Mouse (Mus musculus) inflammation-experienced regulatory T-cells, adult 6 months (primary cell): ENCODE results near the gene Sorl1. TPM values are rescaled to one million over a fixed set of nuclear protein-coding genes. Genes with fewer than 3 reads are reported as not detected.

Source experiments
- ATAC-seq: one replicate; pipeline ENCODE4 v1.8.0; 2017
- polyA plus RNA-seq, 3 experiments: library from polyadenylated mRNA; unstranded; fragments of 100-300 nt; shearing (Covaris generic); gene quantifications; one replicate each; pipeline ENCODE4 v1.2.1; 2017

Gene Sorl1
- polyA plus RNA-seq: 10 to 100 TPM; 27.5 to 44.9 (median 29.1) TPM

DNA sequence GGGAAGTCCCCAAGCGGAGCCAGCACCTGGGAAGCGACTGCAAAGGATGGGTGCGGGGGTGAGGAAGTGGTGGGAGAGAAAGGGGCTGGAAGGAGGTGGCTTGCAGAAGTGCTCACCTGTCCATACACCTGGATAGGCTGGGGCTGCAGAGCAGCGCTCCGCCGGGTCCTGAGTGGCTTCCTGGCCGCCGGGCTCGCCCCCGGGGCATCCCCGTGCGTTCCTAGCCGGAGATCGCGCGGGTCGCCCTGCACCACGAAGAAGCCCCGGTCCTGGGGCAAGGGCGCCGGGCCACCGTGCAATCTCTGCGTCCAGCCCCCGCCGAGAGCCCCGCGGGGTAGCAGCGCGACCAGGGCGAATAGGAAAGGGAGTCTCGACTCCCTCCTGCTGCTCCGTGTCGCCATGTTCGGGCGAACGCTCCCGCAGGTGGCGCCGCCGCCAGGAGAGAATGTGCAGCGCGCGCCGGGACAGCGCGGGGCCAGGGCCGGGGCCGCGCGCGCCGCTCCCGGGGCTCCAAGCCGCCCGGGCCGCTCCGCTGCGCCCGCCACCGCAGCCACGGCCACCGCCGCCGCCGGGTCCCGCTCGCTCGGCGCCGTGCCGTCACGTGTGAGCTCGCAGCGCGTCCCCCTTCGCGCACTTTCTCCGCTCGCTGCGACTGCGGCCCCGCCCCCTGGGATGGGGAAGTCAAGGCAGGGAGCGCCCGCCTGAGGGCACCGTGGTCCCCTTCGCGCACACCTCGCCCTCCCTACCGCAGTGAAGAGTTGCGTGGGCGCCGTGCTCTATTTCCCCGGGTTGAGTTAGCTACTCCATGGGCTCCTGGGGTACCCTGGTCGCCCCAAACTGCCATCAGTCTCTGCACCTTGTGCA lies at the start of gene Sorl1:
Gene Sorl1 (minus strand): TSS at position 585 of the 864 bp plus-strand sequence.
- ATAC-seq: peak; percentile 78

GRCm38 (mm10) chr9:42173781-42174180 lies 49.7 kb upstream of the Sorl1 start:
- ATAC-seq: no peak

DNA sequence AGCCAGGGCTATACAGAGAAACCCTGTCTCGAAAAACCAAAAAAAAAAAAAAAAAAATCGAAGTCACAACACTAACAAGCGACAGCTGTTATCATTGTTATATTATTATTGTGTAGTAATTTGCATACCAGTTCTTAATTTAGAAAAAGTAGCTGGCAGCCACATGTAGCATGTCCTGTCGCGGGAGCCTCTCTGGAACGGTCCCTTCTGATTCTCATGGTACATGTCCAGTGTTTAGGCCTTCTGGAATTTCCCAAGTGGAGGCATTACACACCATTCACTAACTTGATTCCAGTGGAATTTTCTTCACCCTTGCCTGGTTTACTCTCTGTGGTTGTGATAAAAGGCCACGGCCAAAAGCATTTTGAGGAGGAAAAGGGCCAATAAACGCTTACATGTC lies 45.4 kb upstream of the Sorl1 start:
- ATAC-seq: no peak

- ATAC-seq: no peak
Observed at GRCm38 (mm10) chr9:42169025-42169424, 44.9 kb upstream of the Sorl1 start.

- ATAC-seq: no peak
Observed at GRCm38 (mm10) chr9:42164930-42165329, 40.8 kb upstream of the Sorl1 start.

- ATAC-seq: no peak
Observed at GRCm38 (mm10) chr9:42163011-42163410, 38.9 kb upstream of the Sorl1 start.

- ATAC-seq: no peak
Observed at GRCm38 (mm10) chr9:42159376-42159775, 35.3 kb upstream of the Sorl1 start.

DNA sequence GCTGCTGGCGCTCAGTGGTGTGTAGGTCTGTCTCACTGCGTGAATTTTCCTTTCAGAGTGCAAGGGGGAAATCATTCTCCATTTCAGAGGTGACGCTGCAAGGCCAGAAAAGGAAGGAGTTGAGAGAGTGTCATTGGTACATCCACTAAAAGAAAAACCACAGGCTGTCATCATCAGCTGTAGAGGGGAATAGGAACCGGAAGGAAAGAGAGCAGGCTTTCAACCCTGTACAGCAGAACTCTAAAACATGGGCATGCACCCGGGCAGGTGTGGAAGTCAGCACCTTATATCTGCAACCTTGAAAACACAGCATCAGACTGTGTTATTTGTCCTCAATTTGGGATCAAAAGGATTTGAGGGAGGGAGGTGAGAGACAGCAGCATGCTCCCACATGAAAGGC lies 34.6 kb upstream of the Sorl1 start:
- peak; percentile 94 for ATAC-seq

DNA sequence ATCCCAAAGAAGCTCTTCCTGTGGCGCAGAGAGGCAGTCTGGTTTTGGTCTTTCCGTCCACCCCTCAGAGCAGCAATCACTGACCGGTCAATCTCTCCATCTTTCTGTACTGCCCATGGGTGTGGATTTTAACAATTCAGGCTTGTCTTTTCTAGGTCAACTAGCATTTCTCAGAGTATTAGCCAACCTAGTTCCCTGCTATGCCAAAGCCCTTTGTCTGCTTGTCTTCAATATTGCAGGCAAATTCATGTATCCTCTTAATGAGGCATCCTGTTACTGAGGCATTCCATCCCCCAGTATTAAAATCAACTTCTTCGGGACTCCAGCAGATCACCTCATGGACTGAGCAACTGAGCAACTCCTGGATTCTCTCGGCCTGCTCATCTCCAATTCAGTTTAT lies 33.9 kb upstream of the Sorl1 start:
- ATAC-seq: no peak

GRCm38 (mm10) chr9:42156566-42156965 lies 32.5 kb upstream of the Sorl1 start:
- no peak for ATAC-seq

DNA sequence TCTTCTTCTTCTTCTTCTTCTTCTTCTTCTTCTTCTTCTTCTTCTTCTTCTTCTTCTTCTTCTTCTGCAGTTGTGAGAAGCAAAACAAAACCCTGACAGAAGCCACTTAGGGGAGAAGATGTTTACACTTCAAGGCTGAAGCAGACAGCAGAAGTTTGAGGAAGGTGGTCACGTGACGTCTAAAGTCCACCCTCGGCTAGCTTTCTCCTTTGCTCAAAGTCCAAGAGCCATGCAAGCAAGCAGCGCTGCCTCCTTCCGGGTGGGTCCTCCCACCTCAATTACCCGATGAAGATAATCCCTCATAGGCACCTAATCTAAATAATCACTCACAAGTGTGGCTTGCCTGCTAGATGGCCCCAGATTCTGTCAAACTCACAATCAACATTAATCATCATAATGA lies 30.6 kb upstream of the Sorl1 start:
- no peak for ATAC-seq

- ATAC-seq: no peak
Observed at GRCm38 (mm10) chr9:42148816-42149215, 24.7 kb upstream of the Sorl1 start.

GRCm38 (mm10) chr9:42148036-42148435 lies 23.9 kb upstream of the Sorl1 start:
- ATAC-seq: no peak

GRCm38 (mm10) chr9:42146463-42146862 lies 22.4 kb upstream of the Sorl1 start:
- no peak for ATAC-seq

DNA sequence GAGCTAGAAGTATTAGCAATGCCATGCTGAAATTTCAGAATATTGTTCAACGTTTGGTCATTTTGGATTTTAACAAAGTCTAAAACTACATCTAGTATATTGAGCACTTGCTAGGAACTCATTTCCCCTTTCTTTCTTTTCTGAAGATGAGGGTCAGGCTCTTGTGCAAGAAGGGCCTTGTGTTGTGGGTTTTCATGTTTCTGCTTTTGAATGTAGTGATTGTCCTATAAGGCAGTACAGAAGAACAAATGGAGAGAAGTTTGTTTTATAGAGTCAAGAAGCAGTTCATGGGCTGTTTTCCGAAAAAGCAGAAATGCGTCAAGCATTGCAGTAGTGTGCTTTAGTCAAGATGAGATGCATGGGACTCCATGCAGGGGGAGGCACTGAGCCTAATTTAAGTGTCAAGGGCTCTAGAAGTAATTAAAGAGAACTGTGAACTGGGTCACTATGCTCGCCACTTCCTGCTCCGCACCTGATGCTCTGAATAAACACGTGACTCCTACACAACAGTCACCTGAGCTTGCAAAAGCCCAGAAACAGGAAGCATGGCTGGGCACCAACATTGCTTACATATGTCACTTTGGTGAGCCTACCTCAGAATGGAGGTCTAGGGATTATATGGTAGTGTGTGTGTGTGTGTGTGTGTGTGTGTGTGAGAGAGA lies 17.6 kb upstream of the Sorl1 start:
- peak; percentile 86 for ATAC-seq

- ATAC-seq: peak; percentile 65
Observed at GRCm38 (mm10) chr9:42138248-42138858, 14.3 kb upstream of the Sorl1 start.

DNA sequence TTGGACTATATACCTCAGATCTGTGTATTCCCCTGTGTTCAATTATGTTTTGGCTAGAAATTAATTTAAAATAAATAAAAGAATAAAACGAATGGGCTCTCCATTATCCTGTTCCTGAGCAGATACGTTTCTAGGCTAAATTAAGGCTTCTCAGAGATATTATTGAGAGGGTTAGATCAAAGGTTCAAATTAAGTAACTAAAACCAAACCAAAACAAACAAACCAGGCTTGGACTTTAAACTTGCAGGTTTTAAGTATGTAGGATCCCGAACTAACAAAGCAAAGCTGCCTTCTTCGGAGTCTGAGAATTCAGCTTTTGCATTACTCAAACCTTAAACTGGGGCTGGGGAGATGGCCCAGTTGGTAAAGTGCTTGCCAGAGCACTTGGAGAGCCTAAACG lies 13.5 kb upstream of the Sorl1 start:
- ATAC-seq: no peak

GRCm38 (mm10) chr9:42130793-42131760 lies 7.0 kb upstream of the Sorl1 start:
- ATAC-seq: no peak

DNA sequence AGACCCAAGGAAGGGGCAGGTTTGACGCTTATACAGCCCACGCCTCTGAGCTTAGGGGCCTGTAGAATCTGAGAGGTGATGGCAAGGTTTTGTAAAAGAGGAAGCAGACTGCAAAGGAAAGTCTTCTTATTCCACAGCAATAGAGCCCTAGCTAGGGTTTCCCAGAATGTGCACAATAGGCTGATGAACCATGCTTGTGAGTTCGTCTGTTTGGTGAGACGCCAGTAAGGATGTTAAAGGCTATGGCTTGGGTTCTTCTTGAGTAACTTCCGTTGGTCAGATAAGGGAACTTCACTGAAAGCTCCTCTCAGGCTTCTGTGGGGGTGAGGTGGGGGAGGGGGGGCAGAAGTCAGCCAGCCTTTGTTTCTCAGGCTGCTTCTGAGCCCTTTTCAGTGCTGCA lies 3.9 kb upstream of the Sorl1 start:
- ATAC-seq: no peak

- ATAC-seq: no peak
Observed at GRCm38 (mm10) chr9:42125262-42125982, 1.3 kb upstream of the Sorl1 start.

DNA sequence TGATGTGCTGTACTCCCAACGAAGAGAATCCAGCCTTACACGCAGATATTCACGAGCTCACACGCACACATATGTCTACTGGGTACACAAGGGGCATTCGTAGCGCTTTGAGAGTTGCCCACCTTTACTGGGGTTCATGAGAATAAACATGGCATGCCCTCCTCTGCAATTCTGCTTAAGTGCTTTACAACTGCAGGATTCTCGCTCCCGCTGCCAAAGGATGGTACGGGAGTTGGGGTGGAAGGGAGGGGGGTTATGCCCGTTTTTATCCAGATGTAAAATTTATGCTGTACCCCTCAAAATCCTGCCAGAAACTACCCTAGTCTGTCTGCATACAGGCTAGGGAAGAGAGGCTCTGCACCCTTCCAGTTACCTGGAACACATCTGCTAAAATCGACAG lies 893 bp downstream of the Sorl1 start:
- no peak for ATAC-seq

GRCm38 (mm10) chr9:42122441-42122840 lies 1.7 kb downstream of the Sorl1 start:
- no peak for ATAC-seq
